Mouse (Mus musculus): ENCODE results near the gene Pigq. TPM values are rescaled to one million over a fixed set of nuclear protein-coding genes. Genes with fewer than 3 reads are reported as not detected.
A peak's percentile ranks its signal among the peaks of the same experiment; 100 is the strongest.

The Pigq gene
- polyA plus RNA-seq, 1 experiment = 170 TPM

DNA sequence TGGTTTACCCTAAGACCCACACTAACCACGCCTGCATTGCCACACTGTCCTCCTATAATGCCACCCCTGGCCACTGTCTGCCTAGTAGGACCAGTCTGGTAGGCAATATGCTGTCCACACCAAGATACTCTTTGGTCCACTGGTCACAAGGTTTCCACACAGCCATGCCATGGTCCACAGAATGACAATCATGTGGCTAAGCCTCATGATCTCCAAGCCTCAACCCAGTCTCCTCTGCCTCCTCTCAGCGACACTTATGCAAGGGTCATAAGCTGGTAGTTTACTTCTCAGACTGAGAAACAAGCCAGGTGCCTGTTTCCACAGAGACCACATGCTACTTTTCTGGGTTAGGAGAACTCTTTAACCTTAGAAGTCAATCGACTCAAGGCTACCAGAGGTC lies 38.2 kb upstream of the Pigq start:
- Histone ChIP-seq H3K27ac (ENCODE audit: insufficient read depth, low read length) (no peak overlapping the region), H3K4me1 (ENCODE audit: control insufficient read depth, insufficient read depth, low read length) (peaks cover 46% of the 10 kb centered on the region), H3K27me3 (ENCODE audit: control insufficient read depth, insufficient read depth, low read length) (no peaks in the 10 kb centered on the region), H3K4me3 (replicated peaks; ENCODE audit: insufficient read depth, low read depth, low read length) (no peak overlapping the region)
- 92% methylated on average over 3 of the region's 3 CpGs for WGBS
- DNase-seq = no peak
- no peak for TF ChIP-seq CTCF (IDR thresholded peaks at IDR 0.05; ENCODE audit: borderline replicate concordance, insufficient read depth, low read depth, low read length)
- no peak for TF ChIP-seq POLR2A (IDR thresholded peaks at IDR 0.05; ENCODE audit: borderline replicate concordance, insufficient read depth, low read length)

DNA sequence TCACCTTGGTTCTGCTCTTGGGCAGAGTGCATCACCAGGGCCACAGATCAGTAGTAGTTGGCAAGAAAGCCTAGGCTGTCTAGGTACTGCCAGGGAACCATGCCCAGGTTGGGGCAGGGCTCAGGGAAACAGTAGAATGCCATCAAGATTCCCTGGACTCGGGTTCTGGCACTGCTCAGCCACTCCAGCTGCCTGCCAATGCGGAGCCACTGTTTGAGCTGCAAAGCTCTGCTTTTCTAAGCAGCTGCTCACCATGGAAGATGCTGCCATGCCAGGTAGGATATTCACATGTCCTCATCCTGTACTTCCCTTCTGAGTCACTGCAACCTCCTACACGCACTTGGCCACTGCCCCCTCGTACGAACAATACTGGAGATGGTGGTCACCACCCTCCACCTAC lies 36.1 kb upstream of the Pigq start:
- peak; percentile 76 to 87 for DNase-seq
- 9% methylated on average over 5 of the region's 5 CpGs for WGBS
- Histone ChIP-seq H3K4me3 (replicated peaks; ENCODE audit: insufficient read depth, low read depth, low read length) (peak overlapping the region; percentile 17), H3K4me1 (ENCODE audit: control insufficient read depth, insufficient read depth, low read length) (peaks cover 49% of the 10 kb centered on the region), H3K27ac (ENCODE audit: insufficient read depth, low read length) (peak overlapping the region; percentile 82), H3K27me3 (ENCODE audit: control insufficient read depth, insufficient read depth, low read length) (no peaks in the 10 kb centered on the region)
- TF ChIP-seq CTCF (IDR thresholded peaks at IDR 0.05; ENCODE audit: borderline replicate concordance, insufficient read depth, low read depth, low read length) (no peak), POLR2A (IDR thresholded peaks at IDR 0.05; ENCODE audit: borderline replicate concordance, insufficient read depth, low read length) (no peak)

DNA sequence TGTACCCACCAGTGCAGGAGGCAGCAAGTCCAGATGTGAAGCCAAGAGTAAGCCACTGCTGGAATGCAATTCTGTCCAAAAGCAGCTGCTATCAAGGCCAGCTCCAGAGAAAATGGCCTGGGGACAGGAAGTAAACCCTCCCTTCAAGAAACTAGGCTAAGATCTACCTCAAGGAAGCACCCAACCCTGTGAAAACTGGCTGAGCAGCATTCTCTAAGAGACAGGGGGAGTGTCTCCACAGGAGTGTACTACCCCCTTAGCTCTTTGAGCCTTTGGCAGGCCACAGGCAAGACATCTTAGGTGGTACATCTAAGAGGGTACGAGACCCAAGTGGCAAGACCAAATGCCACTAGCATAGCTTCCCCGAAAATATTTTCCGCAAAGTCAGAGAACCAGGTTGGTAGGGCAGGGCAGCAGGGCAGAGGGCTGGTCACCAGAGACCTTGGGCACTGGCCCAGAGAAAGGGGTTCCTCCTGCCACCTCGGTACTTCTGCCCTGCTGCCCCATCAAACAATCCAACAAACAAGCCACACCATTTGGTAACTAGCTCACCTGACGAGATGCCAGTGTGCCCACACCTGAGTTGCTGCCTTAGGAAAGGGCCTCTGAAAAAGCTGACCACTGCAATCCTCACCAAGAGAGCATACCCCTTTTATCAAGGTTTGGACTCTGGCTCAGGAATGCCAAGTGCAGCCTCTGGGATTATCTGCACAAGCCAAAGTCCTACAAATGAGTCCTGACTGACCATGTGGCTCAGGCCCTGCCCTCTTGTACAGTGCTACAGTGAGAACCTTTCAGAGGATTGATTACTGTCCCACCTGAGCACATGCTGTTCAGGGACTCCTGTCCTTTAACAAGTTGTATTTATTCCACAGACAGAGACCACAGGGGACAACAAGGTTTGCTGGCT lies 35.3 kb upstream of the Pigq start:
- no peaks in the 10 kb centered on the region for H3K27me3 ChIP-seq (ENCODE audit: control insufficient read depth, insufficient read depth, low read length)
- H3K4me1 ChIP-seq (ENCODE audit: control insufficient read depth, insufficient read depth, low read length) = peaks cover 49% of the 10 kb centered on the region
- 49% methylated on average over 5 of the region's 5 CpGs for WGBS
- TF ChIP-seq POLR2A (IDR thresholded peaks at IDR 0.05; ENCODE audit: borderline replicate concordance, insufficient read depth, low read length) (no peak), CTCF (IDR thresholded peaks at IDR 0.05; ENCODE audit: borderline replicate concordance, insufficient read depth, low read depth, low read length) (no peak)
- no peak overlapping the region for H3K4me3 ChIP-seq (replicated peaks; ENCODE audit: insufficient read depth, low read depth, low read length)
- H3K27ac ChIP-seq (ENCODE audit: insufficient read depth, low read length) = peak overlapping the region; percentile 19
- DNase-seq = no peak

DNA sequence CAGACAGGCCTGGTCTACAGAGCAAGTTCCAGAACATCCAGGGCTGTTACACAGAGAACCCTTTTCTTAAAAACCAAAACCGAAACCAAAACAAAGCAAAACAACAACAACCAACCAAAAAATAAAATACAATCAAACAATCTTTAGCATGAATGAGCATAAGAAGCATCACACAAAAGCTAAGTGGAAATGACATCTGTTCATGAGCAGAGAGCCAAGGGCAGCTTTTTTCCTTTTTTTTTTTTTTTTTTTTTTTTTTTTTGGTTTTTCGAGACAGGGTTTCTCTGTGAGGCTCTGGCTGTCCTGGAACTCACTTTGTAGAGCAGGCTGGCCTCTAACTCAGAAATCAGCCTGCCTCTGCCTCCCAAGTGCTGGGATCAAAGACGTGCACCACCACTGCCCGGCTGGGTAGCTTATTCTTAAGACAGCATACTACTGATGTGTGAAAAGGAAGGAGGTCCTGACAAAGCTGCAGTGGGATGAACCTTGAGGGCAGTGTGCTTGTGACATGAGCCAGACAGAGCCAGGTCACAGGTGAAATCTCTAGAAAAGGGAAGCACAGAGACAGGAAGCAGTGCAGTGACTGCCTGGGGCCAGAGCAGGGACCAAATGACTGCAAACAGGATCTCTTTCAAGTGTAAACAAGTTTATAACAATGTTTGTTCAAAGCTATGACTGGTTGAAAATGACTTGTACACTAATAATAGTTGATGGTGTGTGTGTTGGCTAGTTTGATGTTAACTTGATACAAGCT lies 26.4 kb upstream of the Pigq start:
- H3K4me3 ChIP-seq (replicated peaks; ENCODE audit: insufficient read depth, low read depth, low read length) = no peak overlapping the region
- peak overlapping the region; percentile 52 for H3K27ac ChIP-seq (ENCODE audit: insufficient read depth, low read length)
- WGBS = 49% methylated on average over 4 of the region's 4 CpGs
- H3K4me1 ChIP-seq (ENCODE audit: control insufficient read depth, insufficient read depth, low read length) = peaks cover 31% of the 10 kb centered on the region
- no peaks in the 10 kb centered on the region for H3K27me3 ChIP-seq (ENCODE audit: control insufficient read depth, insufficient read depth, low read length)
- DNase-seq = no peak
- TF ChIP-seq POLR2A (IDR thresholded peaks at IDR 0.05; ENCODE audit: borderline replicate concordance, insufficient read depth, low read length) (no peak), CTCF (IDR thresholded peaks at IDR 0.05; ENCODE audit: borderline replicate concordance, insufficient read depth, low read depth, low read length) (no peak)

DNA sequence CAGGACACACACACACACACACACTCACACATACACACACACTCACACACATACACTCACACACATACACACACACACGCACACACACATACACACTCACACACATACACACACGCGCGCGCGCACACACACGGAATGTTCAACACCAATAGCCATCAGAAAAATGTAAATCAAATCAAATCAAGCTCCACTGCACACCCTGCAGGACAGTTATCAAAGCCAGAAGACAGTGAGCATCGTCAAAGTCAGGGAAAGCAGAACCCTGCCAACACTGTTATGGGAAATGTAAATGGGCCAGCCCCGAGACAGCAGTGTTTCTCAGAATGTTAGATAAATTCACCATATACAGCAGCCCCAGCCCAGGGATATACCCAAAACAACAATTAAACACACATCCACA lies 25.7 kb upstream of the Pigq start:
- peaks cover 31% of the 10 kb centered on the region for H3K4me1 ChIP-seq (ENCODE audit: control insufficient read depth, insufficient read depth, low read length)
- no peak overlapping the region for H3K4me3 ChIP-seq (replicated peaks; ENCODE audit: insufficient read depth, low read depth, low read length)
- H3K27me3 ChIP-seq (ENCODE audit: control insufficient read depth, insufficient read depth, low read length) = no peaks in the 10 kb centered on the region
- DNase-seq = peak; percentile 51 to 63
- TF ChIP-seq CTCF (IDR thresholded peaks at IDR 0.05; ENCODE audit: borderline replicate concordance, insufficient read depth, low read depth, low read length) = no peak
- no peak for TF ChIP-seq POLR2A (IDR thresholded peaks at IDR 0.05; ENCODE audit: borderline replicate concordance, insufficient read depth, low read length)
- whole genome bisulfite sequencing = 20% methylated on average over 9 of the region's 9 CpGs
- peak overlapping the region; percentile 51 for H3K27ac ChIP-seq (ENCODE audit: insufficient read depth, low read length)

DNA sequence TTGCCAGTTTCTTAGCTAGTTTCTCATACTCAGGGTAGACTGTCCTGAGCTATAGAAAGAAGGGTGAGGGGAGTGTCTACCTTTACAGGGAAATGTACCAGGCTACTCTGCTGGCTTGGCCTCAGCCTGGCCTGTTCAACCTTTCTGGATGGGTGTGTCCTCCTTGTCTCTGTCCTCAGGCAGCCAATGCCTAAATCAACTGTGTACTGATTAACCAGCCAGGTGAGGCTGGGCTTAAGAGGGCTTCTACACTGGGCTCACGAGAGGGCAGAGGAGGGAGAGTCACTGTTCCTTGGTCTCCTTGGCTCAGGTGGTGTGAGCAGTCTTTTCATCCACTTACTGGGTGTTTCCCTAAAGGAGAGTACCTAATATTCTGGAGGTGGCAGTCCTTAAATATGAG lies 23.4 kb upstream of the Pigq start:
- peaks cover 54% of the 10 kb centered on the region for H3K4me1 ChIP-seq (ENCODE audit: control insufficient read depth, insufficient read depth, low read length)
- H3K4me3 ChIP-seq (replicated peaks; ENCODE audit: insufficient read depth, low read depth, low read length) = no peak overlapping the region
- TF ChIP-seq POLR2A (IDR thresholded peaks at IDR 0.05; ENCODE audit: borderline replicate concordance, insufficient read depth, low read length) (no peak), CTCF (IDR thresholded peaks at IDR 0.05; ENCODE audit: borderline replicate concordance, insufficient read depth, low read depth, low read length) (no peak)
- H3K27ac ChIP-seq (ENCODE audit: insufficient read depth, low read length) = peak overlapping the region; percentile 40
- H3K27me3 ChIP-seq (ENCODE audit: control insufficient read depth, insufficient read depth, low read length) = no peaks in the 10 kb centered on the region
- no peak for DNase-seq
- 58% methylated on average over 1 of the region's 1 CpGs for WGBS

DNA sequence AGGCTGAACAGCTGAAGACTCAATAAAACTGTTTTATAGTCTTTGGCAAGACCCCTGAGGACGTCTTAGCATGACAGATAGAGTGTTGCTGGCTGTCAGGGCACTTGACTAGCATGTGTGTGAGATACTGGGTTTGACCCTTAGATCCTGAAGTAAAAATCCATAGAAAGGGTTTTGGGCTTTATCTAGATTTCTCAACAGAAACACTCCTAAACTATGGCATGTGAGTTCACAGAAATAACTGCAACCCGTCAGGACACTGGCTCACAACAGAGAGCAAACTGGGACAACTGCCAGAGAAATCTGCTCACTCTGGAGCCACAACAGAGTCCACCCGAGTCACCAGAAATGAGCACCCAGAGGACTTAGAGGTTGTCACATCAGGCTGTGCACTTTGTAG lies 22.9 kb upstream of the Pigq start:
- H3K27ac ChIP-seq (ENCODE audit: insufficient read depth, low read length) = peak overlapping the region; percentile 72
- H3K4me3 ChIP-seq (replicated peaks; ENCODE audit: insufficient read depth, low read depth, low read length) = no peak overlapping the region
- peaks cover 59% of the 10 kb centered on the region for H3K4me1 ChIP-seq (ENCODE audit: control insufficient read depth, insufficient read depth, low read length)
- TF ChIP-seq CTCF (IDR thresholded peaks at IDR 0.05; ENCODE audit: borderline replicate concordance, insufficient read depth, low read depth, low read length) (no peak), POLR2A (IDR thresholded peaks at IDR 0.05; ENCODE audit: borderline replicate concordance, insufficient read depth, low read length) (no peak)
- WGBS = 13% methylated on average over 3 of the region's 3 CpGs
- peak in 1 of 2 experiments; percentile 77 for DNase-seq
- no peaks in the 10 kb centered on the region for H3K27me3 ChIP-seq (ENCODE audit: control insufficient read depth, insufficient read depth, low read length)
